Mouse (Mus musculus) bone marrow macrophage, adult 2 months (primary cell): ENCODE measurements around the gene Sfswap.

Experiments
- CTCF ChIP-seq: IDR thresholded peaks from 2 replicates; pipeline ENCODE4 v1.5.1; 2012; ENCODE audit warnings: low read depth, mild to moderate bottlenecking, low read length, moderate library complexity
- POLR2A ChIP-seq: IDR thresholded peaks from 2 replicates; pipeline ENCODE4 v1.6.1; 2012; ENCODE audit warnings: mild to moderate bottlenecking, low read depth, low read length, borderline replicate concordance

- no peak for TF ChIP-seq CTCF
- TF ChIP-seq POLR2A, result no peak
Measured at GRCm38 (mm10) chr5:129568596-129568995, 67.6 kb downstream of the Sfswap start.
